Mouse (Mus musculus): ENCODE measurements around the gene AA986860.

DNA sequence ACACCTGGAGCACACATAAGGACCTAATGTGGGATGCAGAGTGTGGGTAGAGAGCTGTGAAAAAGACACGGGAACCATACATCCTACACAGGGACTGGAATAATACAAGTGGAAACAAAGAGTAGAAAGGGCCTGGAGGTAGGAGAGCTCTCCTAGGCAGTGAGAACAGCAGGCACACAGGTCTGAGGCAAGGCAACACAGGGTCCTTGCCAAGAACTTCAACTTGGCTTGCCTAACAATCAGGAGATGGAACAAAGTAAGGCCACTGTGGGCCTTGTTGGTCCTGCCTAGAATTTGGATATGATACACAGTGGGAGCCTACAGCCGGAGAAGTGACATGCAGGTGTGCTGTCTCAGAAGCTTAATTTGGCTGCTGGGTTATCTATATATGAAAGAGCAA, 38.1 kb downstream of the AA986860 start:
- no peak for TF ChIP-seq POLR2A (IDR thresholded peaks at IDR 0.05; ENCODE audit: low read depth, low read length)
- no peak for TF ChIP-seq CTCF (IDR thresholded peaks at IDR 0.05; ENCODE audit: extremely low read depth, insufficient read length, insufficient replicate concordance, low read depth, low read length)
